Mouse (Mus musculus) hindbrain, embryonic 12.5 days (tissue): ENCODE data around the gene Cryba2. TPM values are rescaled to one million over a fixed set of nuclear protein-coding genes. Genes with fewer than 3 reads are reported as not detected.

ENCODE experiments used
- ATAC-seq: fragments of 200-750 bp; cut with Nextera tagmentation; 2 replicates; pipeline ENCODE4 v1.8.0; 2017; ENCODE audit warnings: moderate TSS enrichment; ENCODE audit not compliant: low FRiP score
- H3K27ac ChIP-seq: fragments of 300-500 bp; sonication (generic); 2 replicates; pipeline ENCODE4 v1.5.1; 2016; ENCODE audit warnings: mild to moderate bottlenecking
- H3K27me3 ChIP-seq: fragments of 300-500 bp; sonication (generic); 2 replicates; pipeline ENCODE4 v1.6.1; 2016; ENCODE audit warnings: mild to moderate bottlenecking
- H3K36me3 ChIP-seq: fragments of 300-500 bp; sonication (generic); 2 replicates; pipeline ENCODE4 v1.6.1; 2016; ENCODE audit warnings: mild to moderate bottlenecking
- H3K4me1 ChIP-seq: fragments of 300-500 bp; sonication (generic); 2 replicates; pipeline ENCODE4 v1.6.1; 2016
- H3K4me2 ChIP-seq: fragments of 300-500 bp; sonication (generic); replicated peaks from 2 replicates; pipeline ENCODE4 v1.6.1; 2016; ENCODE audit warnings: mild to moderate bottlenecking
- H3K4me3 ChIP-seq: fragments of 300-500 bp; sonication (generic); 2 replicates; pipeline ENCODE4 v1.5.1; 2016; ENCODE audit warnings: mild to moderate bottlenecking
- H3K9ac ChIP-seq: fragments of 300-500 bp; sonication (generic); 2 replicates; pipeline ENCODE4 v1.6.1; 2016; ENCODE audit warnings: mild to moderate bottlenecking, moderate library complexity
- H3K9me3 ChIP-seq: fragments of 300-500 bp; sonication (generic); replicated peaks from 2 replicates; pipeline ENCODE4 v1.6.1; 2016; ENCODE audit warnings: mild to moderate bottlenecking
- WGBS: fragments of 180-500 bp; shearing (Covaris S2); methylation state at CpG from one replicate; pipeline ENCODE4 v1.1.7; 2016; 5-methylcytosine and 5-hydroxymethylcytosine counted together
- polyA plus RNA-seq: library from polyadenylated mRNA; unstranded; fragments of >200 nt; fragmentation: Nextera tagmentation; extraction: Ambion mirVana; gene quantifications from 2 replicates; pipeline ENCODE4 v1.2.1, GENCODE M21; 2016

The Cryba2 gene
- polyA plus RNA-seq, 1 experiment from 2014 or later: 2.8 TPM

- no peaks in the 10 kb centered on the region for H3K9me3 ChIP-seq
- ATAC-seq: no peak
- H3K27me3 ChIP-seq: peaks cover 92% of the 10 kb centered on the region
- H3K36me3 ChIP-seq: no peaks in the 10 kb centered on the region
- peaks cover 32% of the 10 kb centered on the region for H3K4me1 ChIP-seq
- no peak overlapping the region for H3K27ac ChIP-seq
- peak overlapping the region; percentile 32 for H3K4me3 ChIP-seq
- H3K4me2 ChIP-seq: peak overlapping the region; percentile 57
- WGBS: 2% methylated on average over 57 of the region's 74 CpGs
- peak overlapping the region; percentile 46; the same call in 1 of the 2 replicates for H3K9ac ChIP-seq
Measured at GRCm38 (mm10) chr1:74882055-74882734, 10.7 kb downstream of the Cryba2 start.

GRCm38 (mm10) chr1:74880785-74881360 is 12.1 kb downstream of the Cryba2 start:
- no peak overlapping the region for H3K27ac ChIP-seq
- no peak overlapping the region for H3K9ac ChIP-seq
- WGBS: 2% methylated on average over 18 of the region's 18 CpGs
- H3K36me3 ChIP-seq: no peaks in the 10 kb centered on the region
- no peak overlapping the region for H3K4me3 ChIP-seq
- no peak overlapping the region for H3K4me2 ChIP-seq
- peaks cover 31% of the 10 kb centered on the region for H3K4me1 ChIP-seq
- peaks cover 79% of the 10 kb centered on the region for H3K27me3 ChIP-seq
- ATAC-seq: peak; percentile 61
- H3K9me3 ChIP-seq: no peaks in the 10 kb centered on the region

- Histone ChIP-seq H3K27me3 (peaks cover 42% of the 10 kb centered on the region), H3K27ac (no peak overlapping the region), H3K9me3 (no peaks in the 10 kb centered on the region), H3K36me3 (no peaks in the 10 kb centered on the region), H3K4me1 (peaks cover 7% of the 10 kb centered on the region), H3K9ac (no peak overlapping the region), H3K4me3 (no peak overlapping the region), H3K4me2 (no peak overlapping the region)
- no peak for ATAC-seq
- 44% methylated on average over 3 of the region's 3 CpGs for WGBS
Measured at GRCm38 (mm10) chr1:74877199-74877598, 15.7 kb downstream of the Cryba2 start.

GRCm38 (mm10) chr1:74872218-74872617 is 20.7 kb downstream of the Cryba2 start:
- Histone ChIP-seq H3K4me1 (no peaks in the 10 kb centered on the region), H3K4me3 (no peak overlapping the region), H3K4me2 (no peak overlapping the region), H3K27me3 (peaks cover under 1% of the 10 kb centered on the region; the same call in 1 of the 2 replicates), H3K27ac (no peak overlapping the region), H3K36me3 (no peaks in the 10 kb centered on the region), H3K9me3 (no peaks in the 10 kb centered on the region), H3K9ac (no peak overlapping the region)
- no peak for ATAC-seq
- WGBS: 67% methylated on average over 2 of the region's 2 CpGs

GRCm38 (mm10) chr1:74861783-74862182 is 31.2 kb downstream of the Cryba2 start:
- Histone ChIP-seq H3K4me3 (no peak overlapping the region), H3K4me2 (no peak overlapping the region), H3K27ac (no peak overlapping the region), H3K9ac (no peak overlapping the region), H3K9me3 (no peaks in the 10 kb centered on the region), H3K27me3 (peaks cover 29% of the 10 kb centered on the region), H3K36me3 (no peaks in the 10 kb centered on the region), H3K4me1 (peaks cover 26% of the 10 kb centered on the region)
- no peak for ATAC-seq

GRCm38 (mm10) chr1:74859223-74859984 is 33.5 kb downstream of the Cryba2 start:
- ATAC-seq: no peak
- Histone ChIP-seq H3K4me1 (peaks cover 44% of the 10 kb centered on the region), H3K27ac (no peak overlapping the region), H3K4me2 (peak overlapping the region; percentile 86), H3K9me3 (no peaks in the 10 kb centered on the region), H3K36me3 (no peaks in the 10 kb centered on the region), H3K9ac (no peak overlapping the region), H3K4me3 (no peak overlapping the region), H3K27me3 (peaks cover 40% of the 10 kb centered on the region)
- 46% methylated on average over 6 of the region's 6 CpGs for WGBS

GRCm38 (mm10) chr1:74858805-74859204 is 34.1 kb downstream of the Cryba2 start:
- peak overlapping the region; percentile 96; the same call in 1 of the 2 replicates for H3K9ac ChIP-seq
- H3K27ac ChIP-seq: no peak overlapping the region
- peaks cover 40% of the 10 kb centered on the region for H3K27me3 ChIP-seq
- H3K36me3 ChIP-seq: no peaks in the 10 kb centered on the region
- H3K9me3 ChIP-seq: no peaks in the 10 kb centered on the region
- ATAC-seq: no peak
- H3K4me1 ChIP-seq: peaks cover 50% of the 10 kb centered on the region
- WGBS: 8% methylated on average over 16 of the region's 16 CpGs
- peak overlapping the region; percentile 86 for H3K4me2 ChIP-seq
- H3K4me3 ChIP-seq: peak overlapping the region; percentile 90

GRCm38 (mm10) chr1:74858171-74858719 is 34.7 kb downstream of the Cryba2 start:
- Histone ChIP-seq H3K9me3 (no peaks in the 10 kb centered on the region), H3K4me1 (peaks cover 53% of the 10 kb centered on the region), H3K36me3 (no peaks in the 10 kb centered on the region), H3K4me2 (peak overlapping the region; percentile 86), H3K4me3 (peak overlapping the region; percentile 90), H3K27ac (peak overlapping the region; percentile 69), H3K27me3 (peaks cover 42% of the 10 kb centered on the region), H3K9ac (peak overlapping the region; percentile 96)
- 0% methylated on average over 29 of the region's 29 CpGs for WGBS
- peak; percentile 48 for ATAC-seq

- Histone ChIP-seq H3K4me3 (peak overlapping the region; percentile 90), H3K4me2 (peak overlapping the region; percentile 86), H3K4me1 (peaks cover 58% of the 10 kb centered on the region), H3K27ac (peak overlapping the region; percentile 69; the same call in 1 of the 2 replicates), H3K9me3 (no peaks in the 10 kb centered on the region), H3K36me3 (no peaks in the 10 kb centered on the region), H3K27me3 (peaks cover 47% of the 10 kb centered on the region), H3K9ac (peak overlapping the region; percentile 96)
- WGBS: 7% methylated on average over 4 of the region's 4 CpGs
- no peak for ATAC-seq
Measured at GRCm38 (mm10) chr1:74857677-74858076, 35.3 kb downstream of the Cryba2 start.

- H3K36me3 ChIP-seq: no peaks in the 10 kb centered on the region
- no peaks in the 10 kb centered on the region for H3K9me3 ChIP-seq
- peak overlapping the region; percentile 96 for H3K9ac ChIP-seq
- no peak overlapping the region for H3K27ac ChIP-seq
- H3K4me2 ChIP-seq: peak overlapping the region; percentile 86
- no peak for ATAC-seq
- H3K27me3 ChIP-seq: peaks cover 48% of the 10 kb centered on the region
- H3K4me3 ChIP-seq: peak overlapping the region; percentile 90
- WGBS: 2% methylated on average over 20 of the region's 20 CpGs
- H3K4me1 ChIP-seq: peaks cover 58% of the 10 kb centered on the region
Measured at GRCm38 (mm10) chr1:74857201-74857600, 35.7 kb downstream of the Cryba2 start.

- ATAC-seq: no peak
- no peaks in the 10 kb centered on the region for H3K36me3 ChIP-seq
- no peak overlapping the region for H3K27ac ChIP-seq
- H3K4me3 ChIP-seq: peak overlapping the region; percentile 90
- H3K4me1 ChIP-seq: peaks cover 61% of the 10 kb centered on the region
- H3K4me2 ChIP-seq: peak overlapping the region; percentile 86
- peaks cover 53% of the 10 kb centered on the region for H3K27me3 ChIP-seq
- H3K9me3 ChIP-seq: no peaks in the 10 kb centered on the region
- 3% methylated on average over 7 of the region's 7 CpGs for WGBS
- H3K9ac ChIP-seq: peak overlapping the region; percentile 96
Measured at GRCm38 (mm10) chr1:74856791-74857190, 36.2 kb downstream of the Cryba2 start.

GRCm38 (mm10) chr1:74856439-74856720 is 36.6 kb downstream of the Cryba2 start:
- H3K36me3 ChIP-seq: no peaks in the 10 kb centered on the region
- H3K9me3 ChIP-seq: no peaks in the 10 kb centered on the region
- peaks cover 57% of the 10 kb centered on the region for H3K27me3 ChIP-seq
- H3K4me1 ChIP-seq: peaks cover 65% of the 10 kb centered on the region
- H3K9ac ChIP-seq: peak overlapping the region; percentile 96
- WGBS: 2% methylated on average over 11 of the region's 11 CpGs
- ATAC-seq: no peak
- peak overlapping the region; percentile 86 for H3K4me2 ChIP-seq
- H3K27ac ChIP-seq: no peak overlapping the region
- peak overlapping the region; percentile 90 for H3K4me3 ChIP-seq
